Mouse (Mus musculus): ENCODE data around the gene Pink1. TPM values are rescaled to one million over a fixed set of nuclear protein-coding genes. Genes with fewer than 3 reads are reported as not detected.

The Pink1 gene
- polyA plus RNA-seq, 1 experiment from 2014 or later = 50.5 TPM

GRCm38 (mm10) chr4:138323753-138324152, 2.4 kb downstream of the Pink1 start:
- Histone ChIP-seq H3K36me3 (peaks cover 9% of the 10 kb centered on the region), H3K27me3 (no peaks in the 10 kb centered on the region), H3K4me1 (peaks cover 7% of the 10 kb centered on the region; the same call in 1 of the 2 replicates), H3K9ac (no peak overlapping the region), H3K27ac (no peak overlapping the region), H3K4me2 (replicated peaks) (no peak overlapping the region), H3K9me3 (peaks cover 5% of the 10 kb centered on the region; the same call in 1 of the 2 replicates), H3K4me3 (no peak overlapping the region)
- 75% methylated on average over 4 of the region's 4 CpGs for WGBS
- no peak for ATAC-seq (ENCODE audit: low FRiP score, low read depth)

GRCm38 (mm10) chr4:138322692-138323091, 3.4 kb downstream of the Pink1 start:
- Histone ChIP-seq H3K9me3 (no peaks in the 10 kb centered on the region), H3K27ac (no peak overlapping the region), H3K4me2 (replicated peaks) (no peak overlapping the region), H3K4me3 (no peak overlapping the region), H3K27me3 (no peaks in the 10 kb centered on the region), H3K9ac (no peak overlapping the region), H3K4me1 (peaks cover 7% of the 10 kb centered on the region; the same call in 1 of the 2 replicates), H3K36me3 (peaks cover 12% of the 10 kb centered on the region)
- no peak for ATAC-seq (ENCODE audit: low FRiP score, low read depth)
- 81% methylated on average over 4 of the region's 4 CpGs for WGBS

- H3K9ac ChIP-seq = no peak overlapping the region
- H3K27ac ChIP-seq = no peak overlapping the region
- peaks cover 6% of the 10 kb centered on the region; the same call in 1 of the 2 replicates for H3K4me1 ChIP-seq
- H3K4me2 ChIP-seq (replicated peaks) = no peak overlapping the region
- 77% methylated on average over 7 of the region's 7 CpGs for WGBS
- H3K4me3 ChIP-seq = no peak overlapping the region
- no peaks in the 10 kb centered on the region; the same call in 1 of the 2 replicates for H3K9me3 ChIP-seq
- ATAC-seq (ENCODE audit: low FRiP score, low read depth) = no peak
- H3K27me3 ChIP-seq = no peaks in the 10 kb centered on the region
- peaks cover 24% of the 10 kb centered on the region for H3K36me3 ChIP-seq
These were observed 4.6 kb downstream of the Pink1 start for GRCm38 (mm10) chr4:138321488-138321887.

- no peak overlapping the region for H3K9ac ChIP-seq
- WGBS = 82% methylated on average over 11 of the region's 11 CpGs
- 0 out of 2 replicates have a peak, but pooled peaks cover 3% of the 10 kb centered on the region for H3K4me1 ChIP-seq
- no peaks in the 10 kb centered on the region for H3K27me3 ChIP-seq
- H3K36me3 ChIP-seq = peaks cover 31% of the 10 kb centered on the region
- H3K27ac ChIP-seq = no peak overlapping the region
- no peak overlapping the region for H3K4me2 ChIP-seq (replicated peaks)
- no peaks in the 10 kb centered on the region; the same call in 1 of the 2 replicates for H3K9me3 ChIP-seq
- no peak overlapping the region for H3K4me3 ChIP-seq
- no peak for ATAC-seq (ENCODE audit: low FRiP score, low read depth)
These were observed 5.4 kb downstream of the Pink1 start for GRCm38 (mm10) chr4:138320711-138321110.

- Histone ChIP-seq H3K9ac (no peak overlapping the region), H3K9me3 (no peaks in the 10 kb centered on the region; the same call in 1 of the 2 replicates), H3K4me1 (0 out of 2 replicates have a peak, but pooled peaks cover 3% of the 10 kb centered on the region), H3K27ac (no peak overlapping the region), H3K36me3 (peaks cover 43% of the 10 kb centered on the region), H3K4me3 (no peak overlapping the region), H3K4me2 (replicated peaks) (no peak overlapping the region), H3K27me3 (no peaks in the 10 kb centered on the region)
- WGBS = 37% methylated on average over 10 of the region's 10 CpGs
- peak; percentile 44; the same call in 1 of the 2 replicates for ATAC-seq (ENCODE audit: low FRiP score, low read depth)
These were observed 6.6 kb downstream of the Pink1 start for GRCm38 (mm10) chr4:138319508-138319907.

GRCm38 (mm10) chr4:138318509-138319266, 7.4 kb downstream of the Pink1 start:
- H3K9me3 ChIP-seq = no peaks in the 10 kb centered on the region; the same call in 1 of the 2 replicates
- no peak; the same call in 1 of the 2 replicates for ATAC-seq (ENCODE audit: low FRiP score, low read depth)
- H3K27me3 ChIP-seq = no peaks in the 10 kb centered on the region
- no peak overlapping the region for H3K4me2 ChIP-seq (replicated peaks)
- H3K27ac ChIP-seq = no peak overlapping the region
- 59% methylated on average over 6 of the region's 6 CpGs for WGBS
- no peaks in the 10 kb centered on the region for H3K4me1 ChIP-seq
- H3K9ac ChIP-seq = no peak overlapping the region
- H3K36me3 ChIP-seq = peaks cover 51% of the 10 kb centered on the region
- H3K4me3 ChIP-seq = no peak overlapping the region

- ATAC-seq (ENCODE audit: low FRiP score, low read depth) = no peak
- Histone ChIP-seq H3K27me3 (no peaks in the 10 kb centered on the region), H3K27ac (no peak overlapping the region), H3K4me2 (replicated peaks) (no peak overlapping the region), H3K36me3 (peaks cover 74% of the 10 kb centered on the region), H3K4me1 (no peaks in the 10 kb centered on the region), H3K4me3 (no peak overlapping the region), H3K9me3 (no peaks in the 10 kb centered on the region; the same call in 1 of the 2 replicates), H3K9ac (no peak overlapping the region)
- 92% methylated on average over 6 of the region's 6 CpGs for WGBS
These were observed 9.7 kb downstream of the Pink1 start for GRCm38 (mm10) chr4:138316369-138316768.

- no peak overlapping the region for H3K9ac ChIP-seq
- no peak overlapping the region for H3K4me2 ChIP-seq (replicated peaks)
- no peaks in the 10 kb centered on the region for H3K27me3 ChIP-seq
- no peak for ATAC-seq (ENCODE audit: low FRiP score, low read depth)
- peaks cover 79% of the 10 kb centered on the region for H3K36me3 ChIP-seq
- H3K4me1 ChIP-seq = no peaks in the 10 kb centered on the region
- no peak overlapping the region for H3K4me3 ChIP-seq
- 72% methylated on average over 9 of the region's 9 CpGs for WGBS
- no peak overlapping the region for H3K27ac ChIP-seq
- H3K9me3 ChIP-seq = no peaks in the 10 kb centered on the region; the same call in 1 of the 2 replicates
These were observed 10.3 kb downstream of the Pink1 start for GRCm38 (mm10) chr4:138315781-138316180.

- 96% methylated on average over 4 of the region's 4 CpGs for WGBS
- H3K9ac ChIP-seq = no peak overlapping the region
- no peak overlapping the region for H3K4me2 ChIP-seq (replicated peaks)
- no peak for ATAC-seq (ENCODE audit: low FRiP score, low read depth)
- H3K9me3 ChIP-seq = no peaks in the 10 kb centered on the region; the same call in 1 of the 2 replicates
- no peaks in the 10 kb centered on the region for H3K4me1 ChIP-seq
- H3K27me3 ChIP-seq = no peaks in the 10 kb centered on the region
- no peak overlapping the region for H3K27ac ChIP-seq
- peaks cover 89% of the 10 kb centered on the region for H3K36me3 ChIP-seq
- H3K4me3 ChIP-seq = no peak overlapping the region
These were observed 12.3 kb downstream of the Pink1 start for GRCm38 (mm10) chr4:138313795-138314194.

- H3K4me2 ChIP-seq (replicated peaks) = no peak overlapping the region
- WGBS = 89% methylated on average over 11 of the region's 11 CpGs
- no peak overlapping the region for H3K9ac ChIP-seq
- peaks cover 96% of the 10 kb centered on the region for H3K36me3 ChIP-seq
- H3K4me3 ChIP-seq = no peak overlapping the region
- no peaks in the 10 kb centered on the region for H3K4me1 ChIP-seq
- no peaks in the 10 kb centered on the region for H3K27me3 ChIP-seq
- H3K9me3 ChIP-seq = no peaks in the 10 kb centered on the region; the same call in 1 of the 2 replicates
- H3K27ac ChIP-seq = no peak overlapping the region
- no peak for ATAC-seq (ENCODE audit: low FRiP score, low read depth)
These were observed 13.1 kb downstream of the Pink1 start for GRCm38 (mm10) chr4:138313021-138313420.

GRCm38 (mm10) chr4:138312105-138312504, 14.0 kb downstream of the Pink1 start:
- peaks cover 97% of the 10 kb centered on the region for H3K36me3 ChIP-seq
- 90% methylated on average over 3 of the region's 3 CpGs for WGBS
- no peaks in the 10 kb centered on the region; the same call in 1 of the 2 replicates for H3K9me3 ChIP-seq
- H3K27ac ChIP-seq = no peak overlapping the region
- H3K4me1 ChIP-seq = no peaks in the 10 kb centered on the region
- ATAC-seq (ENCODE audit: low FRiP score, low read depth) = no peak
- no peaks in the 10 kb centered on the region for H3K27me3 ChIP-seq
- no peak overlapping the region for H3K4me3 ChIP-seq
- H3K4me2 ChIP-seq (replicated peaks) = no peak overlapping the region
- H3K9ac ChIP-seq = no peak overlapping the region

GRCm38 (mm10) chr4:138311595-138311994, 14.5 kb downstream of the Pink1 start:
- no peak overlapping the region for H3K9ac ChIP-seq
- no peaks in the 10 kb centered on the region for H3K4me1 ChIP-seq
- no peaks in the 10 kb centered on the region for H3K27me3 ChIP-seq
- WGBS = 61% methylated on average over 8 of the region's 8 CpGs
- peaks cover 95% of the 10 kb centered on the region for H3K36me3 ChIP-seq
- no peak for ATAC-seq (ENCODE audit: low FRiP score, low read depth)
- no peaks in the 10 kb centered on the region; the same call in 1 of the 2 replicates for H3K9me3 ChIP-seq
- no peak overlapping the region for H3K27ac ChIP-seq
- no peak overlapping the region for H3K4me2 ChIP-seq (replicated peaks)
- H3K4me3 ChIP-seq = no peak overlapping the region
